In genomic region chr12:68862313-68862990, GRCm38 (mm10) we compare ENCODE assay signal across 8 mouse cellular contexts.
A peak's percentile ranks its signal among the peaks of the same experiment; 100 is the strongest.
DNase-seq lines count a peak whose midpoint lies in the region; ATAC-seq and TF ChIP-seq lines count a peak whose summit lies in the region.

No protein-coding gene starts in this region.

- peak; percentile 72 for TF ChIP-seq CTCF in intestine, postnatal 0 days (IDR thresholded peaks at IDR 0.05; ENCODE audit: low read depth)

- no peak overlapping the region for H3K4me3 ChIP-seq in intestine, postnatal 0 days (ENCODE audit: low read depth, low read length)
- no peak overlapping the region for H3K4me3 ChIP-seq in intestine, embryonic 15.5 days (replicated peaks)
- H3K4me3 ChIP-seq in hindbrain, embryonic 14.5 days (replicated peaks; ENCODE audit: low read length) = no peak overlapping the region

- no peaks in the 10 kb centered on the region for H3K36me3 ChIP-seq in intestine, postnatal 0 days (ENCODE audit: control insufficient read depth, insufficient read depth)
- no peaks in the 10 kb centered on the region for H3K36me3 ChIP-seq in intestine, embryonic 15.5 days
- H3K36me3 ChIP-seq in hindbrain, embryonic 14.5 days (replicated peaks; ENCODE audit: control insufficient read depth, insufficient read depth) = no peaks in the 10 kb centered on the region

- ATAC-seq in intestine, postnatal 0 days = no peak
- no peak for ATAC-seq in intestine, embryonic 15.5 days
- peak; percentile 55; the same call in 1 of the 2 replicates for ATAC-seq in hindbrain, embryonic 14.5 days (ENCODE audit: low FRiP score)

- H3K27ac ChIP-seq in intestine, postnatal 0 days (ENCODE audit: low read depth, low read length) = no peak overlapping the region
- H3K27ac ChIP-seq in intestine, embryonic 15.5 days = no peak overlapping the region
- H3K27ac ChIP-seq in hindbrain, embryonic 14.5 days = no peak overlapping the region

- H3K9me3 ChIP-seq in intestine, postnatal 0 days (ENCODE audit: control insufficient read depth) = no peaks in the 10 kb centered on the region
- H3K9me3 ChIP-seq in intestine, embryonic 15.5 days = no peaks in the 10 kb centered on the region
- H3K9me3 ChIP-seq in hindbrain, embryonic 14.5 days (ENCODE audit: control insufficient read depth, low read length) = no peaks in the 10 kb centered on the region

- peak; percentile 1 for DNase-seq in MEL-GATA-1-ER (ENCODE audit: extremely low read depth, low read depth)
- peak; percentile 84 to 88 for DNase-seq in cerebellum, postnatal 14 days
- peak; percentile 90 for DNase-seq in hindbrain, embryonic 14.5 days (ENCODE audit: low spot score)
- peak; percentile 16 for DNase-seq in lung, postnatal 25 days (ENCODE audit: low spot score)
- no peak for DNase-seq in spleen, postnatal 10 days (ENCODE audit: low spot score in 2 of 2)
- no peak for DNase-seq in thymus, postnatal 36 days

- no peaks in the 10 kb centered on the region for H3K27me3 ChIP-seq in intestine, postnatal 0 days (replicated peaks; ENCODE audit: control insufficient read depth, insufficient read depth, low read length)
- H3K27me3 ChIP-seq in intestine, embryonic 15.5 days (replicated peaks) = no peaks in the 10 kb centered on the region
- no peaks in the 10 kb centered on the region for H3K27me3 ChIP-seq in hindbrain, embryonic 14.5 days (ENCODE audit: control insufficient read depth, insufficient read depth, low read length)

- H3K9ac ChIP-seq in intestine, postnatal 0 days (ENCODE audit: low read depth, low read length) = no peak overlapping the region
- H3K9ac ChIP-seq in intestine, embryonic 15.5 days = no peak overlapping the region
- H3K9ac ChIP-seq in hindbrain, embryonic 14.5 days = no peak overlapping the region

- no peaks in the 10 kb centered on the region for H3K4me1 ChIP-seq in intestine, postnatal 0 days (replicated peaks; ENCODE audit: control insufficient read depth, insufficient read depth, low read length)
- H3K4me1 ChIP-seq in intestine, embryonic 15.5 days (replicated peaks) = no peaks in the 10 kb centered on the region
- no peaks in the 10 kb centered on the region for H3K4me1 ChIP-seq in hindbrain, embryonic 14.5 days (replicated peaks; ENCODE audit: control insufficient read depth, insufficient read depth, low read length)

- 50% methylated on average over 5 of the region's 5 CpGs for WGBS in intestine, postnatal 0 days
- WGBS in intestine, embryonic 15.5 days = 47% methylated on average over 5 of the region's 5 CpGs
- 40% methylated on average over 5 of the region's 5 CpGs for WGBS in hindbrain, embryonic 14.5 days

- H3K4me2 ChIP-seq in intestine, postnatal 0 days (replicated peaks; ENCODE audit: low read depth) = no peak overlapping the region
- no peak overlapping the region for H3K4me2 ChIP-seq in intestine, embryonic 15.5 days (replicated peaks)
- no peak overlapping the region for H3K4me2 ChIP-seq in hindbrain, embryonic 14.5 days (replicated peaks)

Comparison
In these comparisons a context has a peak if more than half of its experiments do, and no peak if none do; other contexts are left out.
1. DNase-seq: peak in MEL-GATA-1-ER (single experiment), cerebellum, postnatal 14 days (2 of 2), hindbrain, embryonic 14.5 days (single experiment) and lung, postnatal 25 days (single experiment); none in spleen, postnatal 10 days (0 of 2) and thymus, postnatal 36 days (0 of 2).